Mouse (Mus musculus) large intestine, adult 2 months (tissue): ENCODE data around the gene A230050P20Rik. TPM values are rescaled to one million over a fixed set of nuclear protein-coding genes. Genes with fewer than 3 reads are reported as not detected.
"Not testable (repeated sequence)": the region's sequence is repeated elsewhere in the genome, so short reads cannot be mapped to it uniquely, and the experiment has no call there.

Source experiments
- DNase-seq: peaks from one replicate; pipeline ENCODE4 v3.0.0-alpha.2; 2012; ENCODE audit warnings: low read depth, low spot score
- WGBS: fragments of 180-500 bp; shearing (Covaris S2); methylation state at CpG from one replicate; pipeline ENCODE4 v1.1.7; 2018; 5-methylcytosine and 5-hydroxymethylcytosine counted together
- polyA plus RNA-seq: library from polyadenylated mRNA; depleted of rRNA; stranded (reverse); fragments of >200 nt; gene quantifications from 2 replicates; pipeline ENCODE4 v1.2.3, GENCODE M21; 2012; rRNA removed

A230050P20Rik gene
- 17.5 and 28.1 TPM in 2 replicates for polyA plus RNA-seq

- no peak for DNase-seq
- 3% methylated on average over 53 of the region's 53 CpGs for WGBS
Observed at GRCm38 (mm10) chr9:20868448-20869001, at the start of gene A230050P20Rik. Gene A230050P20Rik, plus strand, starts transcription at chr9:20868642.

GRCm38 (mm10) chr9:20820001-20820400 lies 48.4 kb upstream of the A230050P20Rik start:
- WGBS = 65% methylated on average over 5 of the region's 5 CpGs
- no peak for DNase-seq

GRCm38 (mm10) chr9:20822821-20823220 lies 45.6 kb upstream of the A230050P20Rik start:
- WGBS = 75% methylated on average over 3 of the region's 3 CpGs
- no peak for DNase-seq

- WGBS = 44% methylated on average over 5 of the region's 5 CpGs
- no peak for DNase-seq
Observed at GRCm38 (mm10) chr9:20825781-20826180, 42.7 kb upstream of the A230050P20Rik start.

GRCm38 (mm10) chr9:20828127-20828526 lies 40.3 kb upstream of the A230050P20Rik start:
- no peak for DNase-seq
- 84% methylated on average over 1 of the region's 1 CpGs for WGBS

GRCm38 (mm10) chr9:20830901-20831643 lies 37.4 kb upstream of the A230050P20Rik start:
- WGBS = 16% methylated on average over 19 of the region's 19 CpGs
- DNase-seq = peak; percentile 52

GRCm38 (mm10) chr9:20834881-20835280 lies 33.6 kb upstream of the A230050P20Rik start:
- no peak for DNase-seq
- WGBS = 67% methylated on average over 1 of the region's 1 CpGs

GRCm38 (mm10) chr9:20835431-20835954 lies 32.9 kb upstream of the A230050P20Rik start:
- 76% methylated on average over 11 of the region's 11 CpGs for WGBS
- DNase-seq = not testable (repeated sequence)

- 70% methylated on average over 9 of the region's 9 CpGs for WGBS
- no peak for DNase-seq
Observed at GRCm38 (mm10) chr9:20837184-20837947, 31.1 kb upstream of the A230050P20Rik start.

GRCm38 (mm10) chr9:20838931-20839330 lies 29.5 kb upstream of the A230050P20Rik start:
- WGBS = 47% methylated on average over 6 of the region's 6 CpGs
- DNase-seq = no peak

- no peak for DNase-seq
- WGBS = 34% methylated on average over 4 of the region's 4 CpGs
Observed at GRCm38 (mm10) chr9:20842211-20842610, 26.2 kb upstream of the A230050P20Rik start.

GRCm38 (mm10) chr9:20842670-20843069 lies 25.8 kb upstream of the A230050P20Rik start:
- no peak for DNase-seq
- 36% methylated on average over 2 of the region's 2 CpGs for WGBS

GRCm38 (mm10) chr9:20850179-20850578 lies 18.3 kb upstream of the A230050P20Rik start:
- DNase-seq = no peak
- WGBS = 86% methylated on average over 2 of the region's 2 CpGs

- DNase-seq = peak; percentile 27
- WGBS = 6% methylated on average over 6 of the region's 6 CpGs
Observed at GRCm38 (mm10) chr9:20857131-20857530, 11.3 kb upstream of the A230050P20Rik start.

- DNase-seq = no peak
- WGBS = 45% methylated on average over 6 of the region's 6 CpGs
Observed at GRCm38 (mm10) chr9:20859926-20860325, 8.5 kb upstream of the A230050P20Rik start.

- WGBS = 10% methylated on average over 4 of the region's 4 CpGs
Observed at GRCm38 (mm10) chr9:20861821-20862220, 6.6 kb upstream of the A230050P20Rik start.

GRCm38 (mm10) chr9:20862225-20862624 lies 6.2 kb upstream of the A230050P20Rik start:
- WGBS = 54% methylated on average over 4 of the region's 4 CpGs
- DNase-seq = no peak

More at GRCm38 (mm10) chr9:20861821-20862220, 6.6 kb upstream of the A230050P20Rik start:
- no peak for DNase-seq

GRCm38 (mm10) chr9:20866879-20867278 lies 1.6 kb upstream of the A230050P20Rik start:
- no peak for DNase-seq
- WGBS = 47% methylated on average over 3 of the region's 3 CpGs

GRCm38 (mm10) chr9:20869246-20869645 lies 804 bp downstream of the A230050P20Rik start:
- 8% methylated on average over 19 of the region's 19 CpGs for WGBS

More at GRCm38 (mm10) chr9:20869246-20869645, 804 bp downstream of the A230050P20Rik start:
- no peak for DNase-seq
